Mouse (Mus musculus): ENCODE measurements at regions not wholly inside any gene's neighbourhood (a gene's known extent, or its start where the extent isn't known, plus 50 kb on each side); places are given as distances from the start of the nearest gene placed in this dataset.
"Not testable (repeated sequence)": the region's sequence is repeated elsewhere in the genome, so short reads cannot be mapped to it uniquely, and the experiment has no call there.

GRCm38 (mm10) chr7:73250593-73250992 is 124.7 kb upstream of the Rgma start:
- ATAC-seq: no peak
- Histone ChIP-seq H3K36me3 (ENCODE audit: insufficient read depth, low read length) (no peaks in the 10 kb centered on the region), H3K27me3 (replicated peaks; ENCODE audit: insufficient read depth, low read length) (no peaks in the 10 kb centered on the region), H3K4me2 (replicated peaks; ENCODE audit: low read depth, low read length) (no peak overlapping the region), H3K4me1 (ENCODE audit: insufficient read depth, low read depth, low read length) (no peaks in the 10 kb centered on the region), H3K27ac (ENCODE audit: low read length) (no peak overlapping the region), H3K4me3 (ENCODE audit: low read depth, low read length) (no peak overlapping the region), H3K9ac (replicated peaks; ENCODE audit: low read depth) (no peak overlapping the region), H3K9me3 (ENCODE audit: low read length) (no peaks in the 10 kb centered on the region)
- 73% methylated on average over 8 of the region's 8 CpGs for WGBS
- DNase-seq (ENCODE audit: low spot score): no peak
- TF ChIP-seq EP300 (IDR thresholded peaks at IDR 0.05) (no peak), CTCF (IDR thresholded peaks at IDR 0.05) (no peak)

- no peaks in the 10 kb centered on the region for H3K9me3 ChIP-seq (ENCODE audit: low read length)
- no peak for ATAC-seq
- H3K9ac ChIP-seq (replicated peaks; ENCODE audit: low read depth): no peak overlapping the region
- no peaks in the 10 kb centered on the region for H3K36me3 ChIP-seq (ENCODE audit: insufficient read depth, low read length)
- no peaks in the 10 kb centered on the region for H3K4me1 ChIP-seq (ENCODE audit: insufficient read depth, low read depth, low read length)
- no peak for TF ChIP-seq EP300 (IDR thresholded peaks at IDR 0.05)
- TF ChIP-seq CTCF (IDR thresholded peaks at IDR 0.05): no peak
- H3K4me3 ChIP-seq (ENCODE audit: low read depth, low read length): no peak overlapping the region
- no peak overlapping the region for H3K4me2 ChIP-seq (replicated peaks; ENCODE audit: low read depth, low read length)
- DNase-seq (ENCODE audit: low spot score): no peak
- WGBS: 53% methylated on average over 6 of the region's 6 CpGs
- H3K27ac ChIP-seq (ENCODE audit: low read length): no peak overlapping the region
- no peaks in the 10 kb centered on the region for H3K27me3 ChIP-seq (replicated peaks; ENCODE audit: insufficient read depth, low read length)
These were observed 124.0 kb upstream of the Rgma start for GRCm38 (mm10) chr7:73251187-73251740.

DNA sequence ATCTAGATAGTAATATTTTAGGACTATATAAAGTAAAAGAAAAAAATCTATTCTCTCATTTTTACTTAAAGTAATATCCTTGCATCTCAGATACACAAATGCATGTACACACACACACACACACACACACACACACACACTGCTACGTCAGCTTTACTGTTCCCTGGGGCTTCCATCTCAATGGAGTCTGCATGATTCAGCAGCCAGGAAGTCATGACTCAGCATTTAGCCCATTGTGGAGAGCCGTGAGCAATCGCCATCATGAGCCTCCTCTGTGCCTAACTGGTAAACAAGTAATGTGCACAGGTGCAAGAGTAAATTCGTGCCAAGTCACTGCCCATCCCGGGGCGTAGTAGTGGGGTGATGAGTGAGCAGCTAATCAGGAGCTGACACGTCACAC is 120.3 kb upstream of the Rgma start:
- not testable (repeated sequence) for H3K9me3 ChIP-seq (ENCODE audit: low read length); H3K36me3 ChIP-seq (ENCODE audit: insufficient read depth, low read length); H3K27me3 ChIP-seq (replicated peaks; ENCODE audit: insufficient read depth, low read length); H3K27ac ChIP-seq (ENCODE audit: low read length); ATAC-seq; H3K4me3 ChIP-seq (ENCODE audit: low read depth, low read length); H3K9ac ChIP-seq (replicated peaks; ENCODE audit: low read depth); H3K4me2 ChIP-seq (replicated peaks; ENCODE audit: low read depth, low read length); H3K4me1 ChIP-seq (ENCODE audit: insufficient read depth, low read depth, low read length); DNase-seq (ENCODE audit: low spot score)
- 71% methylated on average over 6 of the region's 7 CpGs for WGBS

- H3K4me1 ChIP-seq (ENCODE audit: insufficient read depth, low read depth, low read length): no peaks in the 10 kb centered on the region
- 57% methylated on average over 4 of the region's 4 CpGs for WGBS
- H3K4me3 ChIP-seq (ENCODE audit: low read depth, low read length): no peak overlapping the region
- DNase-seq (ENCODE audit: low spot score) (peak; percentile 15), ATAC-seq (no peak)
- TF ChIP-seq CTCF (IDR thresholded peaks at IDR 0.05) (no peak), EP300 (IDR thresholded peaks at IDR 0.05) (no peak)
- no peak overlapping the region for H3K9ac ChIP-seq (replicated peaks; ENCODE audit: low read depth)
- no peaks in the 10 kb centered on the region for H3K27me3 ChIP-seq (replicated peaks; ENCODE audit: insufficient read depth, low read length)
- H3K9me3 ChIP-seq (ENCODE audit: low read length): no peaks in the 10 kb centered on the region
- H3K36me3 ChIP-seq (ENCODE audit: insufficient read depth, low read length): no peaks in the 10 kb centered on the region
- H3K27ac ChIP-seq (ENCODE audit: low read length): no peak overlapping the region
- H3K4me2 ChIP-seq (replicated peaks; ENCODE audit: low read depth, low read length): no peak overlapping the region
These were observed 115.2 kb upstream of the Rgma start for GRCm38 (mm10) chr7:73260140-73260539.

GRCm38 (mm10) chr7:73261750-73262149 is 113.6 kb upstream of the Rgma start:
- DNase-seq (ENCODE audit: low spot score): peak; percentile 22
- no peaks in the 10 kb centered on the region for H3K9me3 ChIP-seq (ENCODE audit: low read length)
- H3K27ac ChIP-seq (ENCODE audit: low read length): no peak overlapping the region
- TF ChIP-seq CTCF (IDR thresholded peaks at IDR 0.05): no peak
- TF ChIP-seq EP300 (IDR thresholded peaks at IDR 0.05): no peak
- H3K9ac ChIP-seq (replicated peaks; ENCODE audit: low read depth): no peak overlapping the region
- 63% methylated on average over 5 of the region's 5 CpGs for WGBS
- ATAC-seq: peak; percentile 50
- H3K27me3 ChIP-seq (replicated peaks; ENCODE audit: insufficient read depth, low read length): no peaks in the 10 kb centered on the region
- no peaks in the 10 kb centered on the region for H3K36me3 ChIP-seq (ENCODE audit: insufficient read depth, low read length)
- H3K4me3 ChIP-seq (ENCODE audit: low read depth, low read length): no peak overlapping the region
- H3K4me2 ChIP-seq (replicated peaks; ENCODE audit: low read depth, low read length): no peak overlapping the region
- H3K4me1 ChIP-seq (ENCODE audit: insufficient read depth, low read depth, low read length): no peaks in the 10 kb centered on the region

DNA sequence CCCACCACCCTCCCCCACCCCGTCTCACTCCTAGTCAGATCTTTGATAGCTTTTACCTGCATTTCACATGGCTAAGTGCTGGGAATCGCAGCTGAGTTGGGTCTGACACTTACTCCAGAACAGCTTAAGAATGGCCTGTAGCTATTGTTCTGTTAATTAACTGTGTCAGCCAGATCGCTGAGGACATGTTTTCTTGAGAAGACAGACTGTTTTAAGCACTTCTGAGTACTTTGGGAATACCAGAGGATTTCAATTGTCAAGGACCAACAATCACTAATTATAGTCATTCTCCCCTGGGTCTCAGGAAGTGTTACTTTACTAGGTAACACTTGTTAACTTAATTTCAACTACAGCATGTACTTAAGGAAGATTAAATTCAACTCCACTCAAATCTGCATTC is 112.8 kb upstream of the Rgma start:
- Histone ChIP-seq H3K9me3 (ENCODE audit: low read length) (no peaks in the 10 kb centered on the region), H3K4me2 (replicated peaks; ENCODE audit: low read depth, low read length) (no peak overlapping the region), H3K4me1 (ENCODE audit: insufficient read depth, low read depth, low read length) (no peaks in the 10 kb centered on the region), H3K9ac (replicated peaks; ENCODE audit: low read depth) (no peak overlapping the region), H3K27me3 (replicated peaks; ENCODE audit: insufficient read depth, low read length) (no peaks in the 10 kb centered on the region), H3K4me3 (ENCODE audit: low read depth, low read length) (no peak overlapping the region), H3K27ac (ENCODE audit: low read length) (no peak overlapping the region), H3K36me3 (ENCODE audit: insufficient read depth, low read length) (no peaks in the 10 kb centered on the region)
- no peak for ATAC-seq
- TF ChIP-seq CTCF (IDR thresholded peaks at IDR 0.05) (no peak), EP300 (IDR thresholded peaks at IDR 0.05) (no peak)
- no peak for DNase-seq (ENCODE audit: low spot score)
- WGBS: 56% methylated on average over 3 of the region's 3 CpGs

DNA sequence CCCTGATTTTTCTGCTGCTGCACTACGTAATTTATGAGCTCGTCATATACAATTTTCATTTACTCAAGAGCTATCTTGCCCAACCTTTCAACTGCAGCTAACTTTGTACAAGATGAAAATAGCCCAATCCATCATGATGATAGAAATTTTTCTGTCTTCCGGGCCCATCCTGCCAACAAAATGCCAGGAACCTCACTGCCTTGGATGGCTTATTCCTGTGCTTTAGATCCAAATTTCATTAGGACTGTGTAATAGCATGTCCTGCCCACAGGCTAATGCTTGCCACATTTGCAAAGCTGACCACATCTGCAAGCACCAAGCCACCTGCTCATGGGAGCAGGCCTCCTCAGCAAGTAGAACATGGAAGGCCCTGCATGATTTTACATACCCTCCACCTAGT is 105.7 kb upstream of the Rgma start:
- TF ChIP-seq EP300 (IDR thresholded peaks at IDR 0.05) (no peak), CTCF (IDR thresholded peaks at IDR 0.05) (no peak)
- Histone ChIP-seq H3K4me2 (replicated peaks; ENCODE audit: low read depth, low read length) (no peak overlapping the region), H3K9ac (replicated peaks; ENCODE audit: low read depth) (no peak overlapping the region), H3K27ac (ENCODE audit: low read length) (no peak overlapping the region), H3K36me3 (ENCODE audit: insufficient read depth, low read length) (no peaks in the 10 kb centered on the region), H3K9me3 (ENCODE audit: low read length) (no peaks in the 10 kb centered on the region), H3K4me3 (ENCODE audit: low read depth, low read length) (no peak overlapping the region), H3K27me3 (replicated peaks; ENCODE audit: insufficient read depth, low read length) (no peaks in the 10 kb centered on the region), H3K4me1 (ENCODE audit: insufficient read depth, low read depth, low read length) (no peaks in the 10 kb centered on the region)
- no peak for DNase-seq (ENCODE audit: low spot score)
- WGBS: 86% methylated on average over 3 of the region's 3 CpGs
- ATAC-seq: no peak
